Mouse (Mus musculus): ENCODE results near the gene Sh3bp2. TPM values are rescaled to one million over a fixed set of nuclear protein-coding genes. Genes with fewer than 3 reads are reported as not detected.

The Sh3bp2 gene
- polyA plus RNA-seq, 1 experiment from 2014 or later = 18.8 TPM

- Histone ChIP-seq H3K4me1 (ENCODE audit: control insufficient read depth, insufficient read depth, low read length) (peaks cover 6% of the 10 kb centered on the region), H3K9me3 (replicated peaks; ENCODE audit: control insufficient read depth, low read length) (no peaks in the 10 kb centered on the region), H3K27me3 (replicated peaks; ENCODE audit: control insufficient read depth, insufficient read depth, low read length) (no peaks in the 10 kb centered on the region), H3K27ac (ENCODE audit: low read depth, low read length) (no peak overlapping the region), H3K4me2 (ENCODE audit: low read length) (no peak overlapping the region), H3K36me3 (ENCODE audit: control insufficient read depth, insufficient read depth, low read length) (peaks cover 11% of the 10 kb centered on the region), H3K9ac (ENCODE audit: low read length) (no peak overlapping the region), H3K4me3 (ENCODE audit: low read depth, low read length) (no peak overlapping the region)
- ATAC-seq (no peak), DNase-seq (ENCODE audit: low spot score) (peak; percentile 58)
Observed at GRCm38 (mm10) chr5:34547410-34547809, 21.8 kb downstream of the Sh3bp2 start.

GRCm38 (mm10) chr5:34549135-34549482, 23.5 kb downstream of the Sh3bp2 start:
- Histone ChIP-seq H3K4me2 (ENCODE audit: low read length) (peak overlapping the region; percentile 68), H3K9me3 (replicated peaks; ENCODE audit: control insufficient read depth, low read length) (no peaks in the 10 kb centered on the region), H3K36me3 (ENCODE audit: control insufficient read depth, insufficient read depth, low read length) (peaks cover 22% of the 10 kb centered on the region), H3K4me3 (ENCODE audit: low read depth, low read length) (peak overlapping the region; percentile 96), H3K4me1 (ENCODE audit: control insufficient read depth, insufficient read depth, low read length) (peaks cover 6% of the 10 kb centered on the region), H3K27ac (ENCODE audit: low read depth, low read length) (no peak overlapping the region), H3K9ac (ENCODE audit: low read length) (peak overlapping the region; percentile 98), H3K27me3 (replicated peaks; ENCODE audit: control insufficient read depth, insufficient read depth, low read length) (no peaks in the 10 kb centered on the region)
- no peak for DNase-seq (ENCODE audit: low spot score)
- peak; percentile 57; the same call in 1 of the 2 replicates for ATAC-seq
- whole genome bisulfite sequencing = 25% methylated on average over 8 of the region's 8 CpGs

- no peaks in the 10 kb centered on the region for H3K27me3 ChIP-seq (replicated peaks; ENCODE audit: control insufficient read depth, insufficient read depth, low read length)
- DNase-seq (ENCODE audit: low spot score) = peak; percentile 82
- peaks cover 26% of the 10 kb centered on the region for H3K36me3 ChIP-seq (ENCODE audit: control insufficient read depth, insufficient read depth, low read length)
- ATAC-seq = peak; percentile 93
- H3K27ac ChIP-seq (ENCODE audit: low read depth, low read length) = peak overlapping the region; percentile 63
- H3K4me2 ChIP-seq (ENCODE audit: low read length) = peak overlapping the region; percentile 68
- peak overlapping the region; percentile 96 for H3K4me3 ChIP-seq (ENCODE audit: low read depth, low read length)
- under 1% methylated on average over 49 of the region's 49 CpGs for WGBS
- peaks cover 6% of the 10 kb centered on the region for H3K4me1 ChIP-seq (ENCODE audit: control insufficient read depth, insufficient read depth, low read length)
- no peaks in the 10 kb centered on the region for H3K9me3 ChIP-seq (replicated peaks; ENCODE audit: control insufficient read depth, low read length)
- peak overlapping the region; percentile 98 for H3K9ac ChIP-seq (ENCODE audit: low read length)
Observed at GRCm38 (mm10) chr5:34549483-34550221, 24.0 kb downstream of the Sh3bp2 start.

GRCm38 (mm10) chr5:34550251-34550650, 24.6 kb downstream of the Sh3bp2 start:
- no peak overlapping the region for H3K27ac ChIP-seq (ENCODE audit: low read depth, low read length)
- peak overlapping the region; percentile 68 for H3K4me2 ChIP-seq (ENCODE audit: low read length)
- DNase-seq (ENCODE audit: low spot score) = peak; percentile 17
- peaks cover 32% of the 10 kb centered on the region for H3K36me3 ChIP-seq (ENCODE audit: control insufficient read depth, insufficient read depth, low read length)
- H3K4me1 ChIP-seq (ENCODE audit: control insufficient read depth, insufficient read depth, low read length) = peaks cover 6% of the 10 kb centered on the region
- H3K9me3 ChIP-seq (replicated peaks; ENCODE audit: control insufficient read depth, low read length) = no peaks in the 10 kb centered on the region
- H3K27me3 ChIP-seq (replicated peaks; ENCODE audit: control insufficient read depth, insufficient read depth, low read length) = no peaks in the 10 kb centered on the region
- 7% methylated on average over 6 of the region's 6 CpGs for WGBS
- ATAC-seq = no peak
- H3K4me3 ChIP-seq (ENCODE audit: low read depth, low read length) = peak overlapping the region; percentile 96
- H3K9ac ChIP-seq (ENCODE audit: low read length) = peak overlapping the region; percentile 98

- Histone ChIP-seq H3K9me3 (replicated peaks; ENCODE audit: control insufficient read depth, low read length) (no peaks in the 10 kb centered on the region), H3K27me3 (replicated peaks; ENCODE audit: control insufficient read depth, insufficient read depth, low read length) (no peaks in the 10 kb centered on the region), H3K4me1 (ENCODE audit: control insufficient read depth, insufficient read depth, low read length) (peaks cover 6% of the 10 kb centered on the region), H3K4me2 (ENCODE audit: low read length) (no peak overlapping the region), H3K36me3 (ENCODE audit: control insufficient read depth, insufficient read depth, low read length) (peaks cover 48% of the 10 kb centered on the region), H3K27ac (ENCODE audit: low read depth, low read length) (no peak overlapping the region), H3K4me3 (ENCODE audit: low read depth, low read length) (no peak overlapping the region), H3K9ac (ENCODE audit: low read length) (no peak overlapping the region)
- 94% methylated on average over 4 of the region's 4 CpGs for WGBS
- no peak for DNase-seq (ENCODE audit: low spot score)
- no peak for ATAC-seq
Observed at GRCm38 (mm10) chr5:34551821-34552220, 26.2 kb downstream of the Sh3bp2 start.

- peaks cover 56% of the 10 kb centered on the region for H3K36me3 ChIP-seq (ENCODE audit: control insufficient read depth, insufficient read depth, low read length)
- WGBS = 100% methylated on average over 1 of the region's 1 CpGs
- DNase-seq (ENCODE audit: low spot score) (no peak), ATAC-seq (no peak)
- H3K27ac ChIP-seq (ENCODE audit: low read depth, low read length) = no peak overlapping the region
- H3K9me3 ChIP-seq (replicated peaks; ENCODE audit: control insufficient read depth, low read length) = no peaks in the 10 kb centered on the region
- H3K4me2 ChIP-seq (ENCODE audit: low read length) = no peak overlapping the region
- H3K27me3 ChIP-seq (replicated peaks; ENCODE audit: control insufficient read depth, insufficient read depth, low read length) = no peaks in the 10 kb centered on the region
- no peak overlapping the region for H3K4me3 ChIP-seq (ENCODE audit: low read depth, low read length)
- H3K9ac ChIP-seq (ENCODE audit: low read length) = no peak overlapping the region
- H3K4me1 ChIP-seq (ENCODE audit: control insufficient read depth, insufficient read depth, low read length) = no peaks in the 10 kb centered on the region
Observed at GRCm38 (mm10) chr5:34563854-34564253, 38.2 kb downstream of the Sh3bp2 start.

- no peak overlapping the region for H3K4me3 ChIP-seq (ENCODE audit: low read depth, low read length)
- no peaks in the 10 kb centered on the region for H3K27me3 ChIP-seq (replicated peaks; ENCODE audit: control insufficient read depth, insufficient read depth, low read length)
- ATAC-seq = no peak
- H3K9me3 ChIP-seq (replicated peaks; ENCODE audit: control insufficient read depth, low read length) = no peaks in the 10 kb centered on the region
- no peak overlapping the region for H3K27ac ChIP-seq (ENCODE audit: low read depth, low read length)
- H3K9ac ChIP-seq (ENCODE audit: low read length) = no peak overlapping the region
- peaks cover 51% of the 10 kb centered on the region for H3K36me3 ChIP-seq (ENCODE audit: control insufficient read depth, insufficient read depth, low read length)
- WGBS = 83% methylated on average over 4 of the region's 4 CpGs
- no peaks in the 10 kb centered on the region for H3K4me1 ChIP-seq (ENCODE audit: control insufficient read depth, insufficient read depth, low read length)
- no peak for DNase-seq (ENCODE audit: low spot score)
- H3K4me2 ChIP-seq (ENCODE audit: low read length) = no peak overlapping the region
Observed at GRCm38 (mm10) chr5:34564291-34564690, 38.7 kb downstream of the Sh3bp2 start.

GRCm38 (mm10) chr5:34565545-34566283, 40.1 kb downstream of the Sh3bp2 start:
- Histone ChIP-seq H3K4me3 (ENCODE audit: low read depth, low read length) (no peak overlapping the region), H3K9me3 (replicated peaks; ENCODE audit: control insufficient read depth, low read length) (no peaks in the 10 kb centered on the region), H3K27me3 (replicated peaks; ENCODE audit: control insufficient read depth, insufficient read depth, low read length) (no peaks in the 10 kb centered on the region), H3K4me2 (ENCODE audit: low read length) (no peak overlapping the region), H3K4me1 (ENCODE audit: control insufficient read depth, insufficient read depth, low read length) (no peaks in the 10 kb centered on the region), H3K36me3 (ENCODE audit: control insufficient read depth, insufficient read depth, low read length) (peaks cover 37% of the 10 kb centered on the region), H3K27ac (ENCODE audit: low read depth, low read length) (peak overlapping the region; percentile 53; the same call in 1 of the 2 replicates), H3K9ac (ENCODE audit: low read length) (no peak overlapping the region)
- peak; percentile 75 for ATAC-seq
- peak; percentile 79 for DNase-seq (ENCODE audit: low spot score)
- 68% methylated on average over 7 of the region's 7 CpGs for WGBS

GRCm38 (mm10) chr5:34571551-34571950, 45.9 kb downstream of the Sh3bp2 start:
- no peaks in the 10 kb centered on the region for H3K36me3 ChIP-seq (ENCODE audit: control insufficient read depth, insufficient read depth, low read length)
- 93% methylated on average over 3 of the region's 3 CpGs for WGBS
- ATAC-seq = no peak
- H3K27ac ChIP-seq (ENCODE audit: low read depth, low read length) = no peak overlapping the region
- no peak overlapping the region for H3K4me3 ChIP-seq (ENCODE audit: low read depth, low read length)
- H3K9me3 ChIP-seq (replicated peaks; ENCODE audit: control insufficient read depth, low read length) = no peaks in the 10 kb centered on the region
- peaks cover 11% of the 10 kb centered on the region for H3K4me1 ChIP-seq (ENCODE audit: control insufficient read depth, insufficient read depth, low read length)
- no peaks in the 10 kb centered on the region for H3K27me3 ChIP-seq (replicated peaks; ENCODE audit: control insufficient read depth, insufficient read depth, low read length)
- no peak overlapping the region for H3K9ac ChIP-seq (ENCODE audit: low read length)
- DNase-seq (ENCODE audit: low spot score) = no peak
- no peak overlapping the region for H3K4me2 ChIP-seq (ENCODE audit: low read length)

Data from forebrain, embryonic 14.5 days (tissue).